Mouse (Mus musculus): ENCODE measurements around the gene Vgll4.

DNA sequence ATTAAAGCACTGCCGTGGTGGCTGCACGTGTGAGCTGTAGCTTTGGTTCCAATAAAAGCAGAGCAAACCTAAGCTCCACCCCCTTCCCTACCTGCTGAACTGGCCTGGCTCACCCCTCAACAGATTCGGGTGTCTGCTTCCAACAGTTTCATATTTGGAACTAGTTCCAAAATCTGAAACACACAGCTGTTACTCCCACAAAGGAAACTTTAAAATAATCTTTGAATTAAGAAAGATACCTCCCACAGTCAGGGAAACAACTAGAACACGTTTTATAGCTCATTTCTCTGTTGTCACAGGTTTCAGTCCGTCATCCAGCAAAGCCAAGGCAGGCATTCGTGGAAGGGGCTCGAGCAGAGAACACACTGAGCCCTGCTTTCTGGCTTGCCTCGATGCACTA is 23.9 kb upstream of the Vgll4 start:
- TF ChIP-seq CTCF (IDR thresholded peaks at IDR 0.05; ENCODE audit: low read depth, low read length) (no peak), GATA1 (IDR thresholded peaks at IDR 0.05; ENCODE audit: borderline replicate concordance, low read length) (no peak)
